Mouse (Mus musculus): ENCODE results near the gene Kremen1. TPM values are rescaled to one million over a fixed set of nuclear protein-coding genes. Genes with fewer than 3 reads are reported as not detected.

Kremen1 gene
- total RNA-seq, 2 experiments from 2014 or later, result 69.3 to 74.4 TPM

DNA sequence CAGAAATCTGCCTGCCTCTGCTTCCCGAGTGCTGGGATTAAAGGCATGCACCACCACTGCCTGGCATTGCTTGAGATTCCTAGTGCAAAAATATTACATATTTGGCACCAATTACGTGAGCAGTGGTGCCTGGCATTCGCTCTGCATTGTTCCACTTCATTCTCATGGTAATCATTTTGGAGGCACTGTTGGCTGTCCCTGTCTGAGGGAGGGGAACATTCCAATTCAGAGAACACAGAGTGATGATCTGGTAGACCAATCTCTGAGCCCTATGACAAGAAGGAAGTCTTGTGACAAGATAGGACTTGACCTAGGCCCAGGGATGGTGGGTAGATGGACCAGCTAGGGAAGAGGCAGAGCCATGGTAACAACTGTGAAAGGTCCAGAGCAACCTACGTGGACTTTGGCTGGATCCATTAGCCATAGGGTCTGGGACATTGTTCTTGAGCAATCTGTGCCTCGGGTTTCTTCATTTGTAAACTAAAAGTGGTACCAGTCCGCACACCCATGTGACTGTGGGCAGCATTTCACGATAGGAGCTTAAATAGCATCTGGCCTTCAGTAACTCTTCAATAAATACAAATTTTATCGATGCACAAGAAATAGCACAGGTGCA, 8.6 kb upstream of the Kremen1 start:
- no peak for DNase-seq

DNA sequence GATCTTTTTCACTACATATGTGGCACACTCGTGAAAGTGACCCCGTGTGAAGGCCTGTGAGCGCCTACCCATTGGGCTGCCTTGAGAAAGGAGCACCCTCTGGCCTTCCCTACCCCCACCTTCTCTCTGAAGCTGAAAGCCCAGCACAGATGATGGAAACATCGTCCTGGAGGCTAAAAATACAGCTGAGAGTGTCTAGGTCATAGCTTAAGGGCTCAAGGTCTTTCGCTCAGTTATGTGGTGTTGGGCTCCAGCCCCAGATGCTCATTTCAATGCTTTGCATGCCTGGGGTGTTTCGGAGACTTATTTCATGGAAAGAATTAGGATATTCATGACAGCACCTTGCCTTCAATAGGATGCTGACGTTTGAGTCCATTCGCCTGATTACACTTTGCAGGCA, 4.4 kb upstream of the Kremen1 start:
- no peak for DNase-seq

DNA sequence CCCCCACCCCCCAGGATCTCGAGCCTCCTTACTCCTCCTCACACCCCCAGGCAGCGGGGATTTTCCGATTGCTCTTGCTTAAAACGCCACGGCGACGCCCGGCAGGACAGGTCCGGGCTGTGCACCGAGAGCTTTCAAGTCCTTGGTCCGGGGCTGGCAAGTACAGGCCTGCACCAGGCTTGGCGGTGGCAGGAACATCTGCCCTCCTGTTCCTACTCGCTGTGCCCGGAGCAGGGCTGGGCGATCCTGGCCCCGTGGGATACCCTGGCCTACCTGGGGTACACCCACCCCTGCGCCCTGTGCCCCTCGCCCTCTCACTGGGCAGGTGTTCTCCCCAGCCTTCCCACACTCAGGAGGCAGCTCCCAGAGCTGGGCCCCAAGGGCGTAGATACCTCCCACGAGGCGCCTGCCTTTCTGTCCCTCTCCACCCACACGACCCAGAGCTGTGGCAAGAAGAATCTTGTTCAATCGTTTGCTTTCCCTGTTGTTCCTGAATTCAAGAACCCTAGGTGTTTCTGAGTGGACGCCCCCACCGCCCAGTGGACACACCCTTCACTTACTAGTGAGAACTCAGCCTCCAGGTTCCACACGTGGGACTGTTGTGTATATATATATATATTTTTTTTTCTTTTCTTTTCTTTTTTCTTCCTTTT, 1.8 kb upstream of the Kremen1 start:
- no peak for DNase-seq

- peak; percentile 58 for DNase-seq
Measured at GRCm38 (mm10) chr11:5260942-5261459, 357 bp downstream of the Kremen1 start.

DNA sequence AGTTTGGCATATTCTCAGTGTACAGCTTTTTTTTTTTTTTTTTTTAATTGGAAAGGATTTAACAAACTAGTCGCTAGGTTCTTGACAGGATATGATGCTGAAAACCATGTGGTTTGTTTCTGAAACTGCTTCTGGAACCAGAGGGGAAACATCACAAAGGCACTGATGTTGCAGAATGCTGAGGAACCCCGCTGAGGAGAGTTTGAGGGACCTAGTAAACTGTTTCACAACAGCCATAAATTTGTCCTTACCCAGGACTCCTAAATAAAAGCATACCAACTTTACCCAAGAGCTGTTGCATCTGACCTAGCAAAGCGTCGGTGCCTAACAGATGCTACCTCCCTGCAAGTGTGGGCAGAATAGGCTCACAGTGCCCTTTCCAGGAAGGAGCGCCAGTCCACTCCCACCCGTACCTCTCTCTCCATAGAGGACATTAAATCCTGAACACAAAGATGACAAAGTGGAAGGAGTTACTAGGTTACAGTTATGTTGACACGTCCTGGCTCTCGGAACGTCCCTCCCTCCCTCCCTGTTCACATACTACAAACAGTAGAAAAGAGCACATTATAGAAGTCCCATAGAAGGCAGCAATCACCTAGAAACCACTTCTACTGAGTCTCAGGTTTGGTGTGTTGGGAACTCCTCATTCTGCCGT, 1.3 kb downstream of the Kremen1 start:
- DNase-seq, result no peak

DNA sequence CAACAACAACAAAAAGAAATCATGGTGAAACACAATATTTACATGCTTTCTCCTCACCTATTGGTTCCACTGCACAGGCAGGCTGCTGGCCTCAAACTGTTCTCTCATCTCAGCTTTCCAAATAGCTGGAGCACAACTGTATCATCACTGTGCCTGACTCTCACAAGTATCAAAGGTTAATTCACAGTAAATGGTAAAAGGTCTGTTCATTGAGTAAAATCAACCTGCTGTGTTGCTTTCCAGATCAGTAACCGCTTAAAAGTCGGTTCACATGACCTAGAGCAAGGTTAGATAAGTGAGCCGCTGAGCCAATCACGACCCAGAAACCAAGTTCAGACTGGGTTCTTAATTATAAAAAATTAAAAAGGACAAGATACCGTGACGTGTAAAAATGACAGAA, 3.3 kb downstream of the Kremen1 start:
- DNase-seq, result no peak

DNA sequence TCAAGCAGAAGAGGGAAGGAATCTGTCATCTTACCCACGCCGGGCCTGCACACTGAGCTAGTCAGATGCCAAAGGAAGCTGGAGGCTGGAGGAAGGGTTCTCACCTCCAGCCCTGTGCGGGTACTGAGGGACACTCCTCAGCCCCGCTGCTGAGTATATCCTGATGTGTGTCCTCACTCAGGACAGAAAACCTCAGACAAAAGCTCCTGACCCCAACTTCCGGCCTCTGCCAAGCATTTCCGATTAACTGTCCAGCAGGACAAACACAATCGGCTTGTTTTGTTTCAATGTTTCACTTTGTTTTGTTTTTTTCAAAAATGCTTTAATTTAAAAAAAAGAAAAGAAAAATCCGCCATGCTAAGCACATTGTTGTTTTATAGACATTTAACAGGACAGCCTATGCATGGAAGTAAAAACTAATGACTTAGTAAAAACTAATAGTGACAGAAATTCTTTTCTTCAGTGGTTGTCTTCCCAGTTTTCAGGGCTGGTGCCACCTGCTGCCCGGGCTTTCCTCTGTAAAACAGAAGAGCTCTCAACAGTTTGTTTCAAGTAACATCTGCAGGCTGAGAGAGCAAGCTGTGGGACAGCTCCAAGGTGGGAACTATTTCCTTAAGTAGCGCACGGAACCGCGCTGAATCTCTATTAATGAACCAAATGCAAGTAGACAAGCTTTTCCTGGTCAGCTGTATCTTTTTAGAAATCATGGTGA, 4.1 kb downstream of the Kremen1 start:
- DNase-seq, result no peak

DNA sequence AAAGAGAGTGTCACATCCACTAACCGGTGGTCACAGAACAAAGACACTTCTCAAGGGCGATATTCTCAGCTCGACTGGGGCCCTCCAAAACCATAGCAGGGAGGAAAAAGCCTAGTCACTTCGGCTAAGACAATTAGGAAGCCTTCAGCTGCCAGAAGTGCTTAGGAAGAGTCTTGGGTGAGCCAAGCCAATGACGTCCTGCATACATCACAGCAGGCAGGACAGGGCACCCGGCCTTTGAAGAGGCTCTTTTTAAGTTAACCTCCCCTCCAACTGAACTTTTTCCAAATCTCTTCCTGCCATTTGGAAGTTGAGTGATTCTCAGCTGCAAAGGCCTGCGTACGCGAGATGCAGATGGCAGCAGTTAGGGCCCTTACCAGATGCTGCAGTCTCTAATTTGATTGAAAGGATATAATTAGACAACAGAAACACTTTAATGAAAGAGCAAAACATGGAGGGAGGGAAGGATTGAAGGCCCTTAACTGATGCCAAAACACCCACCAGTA, 5.8 kb downstream of the Kremen1 start:
- DNase-seq, result no peak

DNA sequence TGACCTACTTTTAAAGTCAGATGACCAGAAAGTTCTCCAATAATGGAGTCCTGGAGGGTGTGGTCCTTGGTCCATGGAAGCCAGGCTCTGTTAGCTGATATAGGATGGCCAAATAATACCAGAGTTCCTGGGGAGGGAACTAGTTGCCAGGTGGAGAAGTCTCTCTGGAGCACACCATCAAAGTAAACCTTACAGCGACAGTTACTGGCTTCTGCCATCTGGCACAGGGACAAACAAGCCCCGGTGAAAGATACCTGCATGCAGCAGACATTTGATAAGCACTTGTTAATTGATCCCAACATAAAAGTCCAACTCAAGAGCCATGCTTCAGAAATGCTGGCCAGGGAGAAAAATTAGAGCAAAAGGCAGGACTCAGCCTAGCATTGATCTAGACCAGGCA, 7.3 kb downstream of the Kremen1 start:
- DNase-seq, result no peak

- no peak for DNase-seq
Measured at GRCm38 (mm10) chr11:5253528-5253927, 7.8 kb downstream of the Kremen1 start.

DNA sequence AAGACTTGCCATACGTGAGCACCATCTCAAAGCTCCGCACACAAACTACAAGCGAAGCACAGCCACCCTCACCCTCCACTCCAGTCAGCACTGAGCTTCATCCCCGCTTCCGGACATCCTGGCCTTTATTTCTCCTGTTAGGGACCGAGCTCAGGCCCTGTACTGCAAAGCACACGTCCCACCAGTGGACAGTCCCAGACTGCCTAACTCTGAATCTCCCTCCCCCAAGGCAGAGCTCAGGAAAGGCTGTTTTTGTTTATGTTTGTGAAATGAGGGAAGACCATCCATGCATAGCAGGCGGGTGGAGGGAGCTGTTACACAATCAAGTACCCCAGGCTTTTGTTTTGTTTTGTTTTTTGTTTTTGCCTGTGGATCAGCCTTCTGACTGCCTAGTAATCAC, 8.6 kb downstream of the Kremen1 start:
- DNase-seq, result no peak

GRCm38 (mm10) chr11:5251112-5251511, 10.2 kb downstream of the Kremen1 start:
- no peak for DNase-seq

GRCm38 (mm10) chr11:5248200-5248599, 13.2 kb downstream of the Kremen1 start:
- DNase-seq, result no peak

DNA sequence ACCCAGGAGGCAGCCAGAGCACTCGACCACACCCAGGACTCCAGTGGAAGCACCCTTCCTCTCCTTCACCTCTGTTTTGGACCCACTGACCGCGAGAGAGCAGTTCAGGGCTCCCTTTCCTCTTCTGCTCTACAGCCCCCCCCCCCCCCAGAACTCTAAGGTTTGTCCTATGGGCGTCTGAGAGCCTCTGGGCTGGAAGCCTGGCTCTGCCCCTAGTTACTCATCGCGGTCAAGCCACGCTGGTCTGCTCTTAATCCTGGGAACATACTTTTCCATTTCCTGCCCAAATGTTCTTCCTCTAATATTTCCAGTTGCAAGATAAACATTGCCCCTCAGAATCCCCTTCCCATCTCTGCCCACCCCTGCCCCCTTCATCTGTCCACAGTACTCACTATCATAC, 15.9 kb downstream of the Kremen1 start:
- no peak for DNase-seq

DNA sequence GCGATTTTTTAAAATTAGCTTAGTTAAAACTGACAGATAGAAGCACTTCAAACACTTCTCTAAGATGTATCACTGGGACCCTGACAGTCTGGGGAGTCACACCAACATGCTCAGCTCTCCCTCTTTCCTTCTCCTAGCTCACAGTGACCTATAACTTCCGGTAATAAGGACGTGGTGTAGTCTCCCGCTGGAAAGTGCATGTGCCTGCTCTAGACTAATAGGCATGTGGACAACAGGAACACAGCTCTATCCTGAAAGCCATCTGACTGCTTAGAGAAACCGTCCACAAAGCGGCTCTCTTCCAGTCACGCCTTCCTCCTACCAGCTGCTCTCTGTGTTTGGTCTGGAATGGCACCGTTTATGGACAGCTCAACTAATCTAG, 16.6 kb downstream of the Kremen1 start:
- no peak for DNase-seq

DNA sequence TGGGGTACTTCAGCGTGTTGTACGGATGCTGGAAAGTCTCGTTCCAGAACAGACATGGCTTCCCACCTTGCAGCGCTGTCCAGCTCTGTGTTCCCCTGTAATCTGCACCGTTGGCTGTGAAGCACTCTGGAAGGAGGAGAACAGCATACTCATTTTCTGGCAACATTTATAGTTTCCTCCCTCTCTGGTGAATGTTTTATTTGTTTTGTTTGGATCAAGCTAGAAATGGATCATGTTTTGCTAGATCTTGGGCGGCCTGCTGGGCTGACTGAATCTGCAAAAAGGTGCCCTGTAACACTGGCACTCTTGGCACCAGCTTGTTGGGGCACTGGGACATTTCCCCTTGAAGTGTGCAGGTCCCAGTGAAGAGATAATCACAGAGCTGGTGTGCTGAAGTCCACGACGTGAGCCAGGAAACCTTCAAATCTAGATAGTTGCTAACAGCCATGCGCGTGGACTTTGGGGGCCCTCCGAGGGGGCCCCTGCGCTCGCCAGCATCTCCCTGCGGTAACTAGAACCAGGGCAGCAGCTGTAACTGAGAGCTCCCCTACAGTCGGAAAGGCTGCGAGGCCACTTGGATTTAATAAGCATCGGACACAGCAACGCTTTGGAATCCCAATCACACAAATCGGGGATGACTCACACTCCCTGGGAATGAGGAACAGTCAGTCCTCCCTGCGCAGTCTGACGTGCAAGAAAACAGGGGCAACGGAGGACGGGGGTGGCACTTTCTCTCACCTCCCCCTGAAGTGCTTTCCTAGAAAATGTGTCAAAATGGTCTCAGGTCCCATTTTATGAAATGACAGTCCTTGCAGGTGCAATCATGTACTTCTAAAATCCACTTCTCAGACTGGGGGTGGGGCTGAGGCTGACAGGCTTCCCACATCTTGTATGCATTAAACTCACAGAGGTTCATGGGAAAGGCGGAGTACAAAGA, 17.3 kb downstream of the Kremen1 start:
- peak; percentile 38 for DNase-seq

GRCm38 (mm10) chr11:5243208-5243607, 18.1 kb downstream of the Kremen1 start:
- no peak for DNase-seq

DNA sequence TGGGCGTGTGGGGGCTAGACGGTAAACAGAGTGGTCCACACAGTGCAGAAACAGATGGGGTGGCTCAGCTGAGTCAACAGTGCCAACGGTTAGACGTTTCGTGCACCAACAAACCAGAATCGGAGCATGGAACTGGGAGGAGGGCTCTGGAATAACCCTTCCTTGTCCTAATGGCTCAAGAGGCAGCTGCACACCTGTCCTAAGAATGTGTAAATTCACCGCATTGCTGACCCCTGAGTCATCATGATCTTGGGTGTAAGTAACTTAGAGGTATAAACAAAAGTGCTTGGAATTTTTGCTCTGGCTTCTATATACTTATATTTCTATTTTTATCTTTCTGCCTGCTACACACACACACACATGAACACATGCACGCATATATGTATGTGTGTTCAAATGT, 19.2 kb downstream of the Kremen1 start:
- DNase-seq, result no peak

DNA sequence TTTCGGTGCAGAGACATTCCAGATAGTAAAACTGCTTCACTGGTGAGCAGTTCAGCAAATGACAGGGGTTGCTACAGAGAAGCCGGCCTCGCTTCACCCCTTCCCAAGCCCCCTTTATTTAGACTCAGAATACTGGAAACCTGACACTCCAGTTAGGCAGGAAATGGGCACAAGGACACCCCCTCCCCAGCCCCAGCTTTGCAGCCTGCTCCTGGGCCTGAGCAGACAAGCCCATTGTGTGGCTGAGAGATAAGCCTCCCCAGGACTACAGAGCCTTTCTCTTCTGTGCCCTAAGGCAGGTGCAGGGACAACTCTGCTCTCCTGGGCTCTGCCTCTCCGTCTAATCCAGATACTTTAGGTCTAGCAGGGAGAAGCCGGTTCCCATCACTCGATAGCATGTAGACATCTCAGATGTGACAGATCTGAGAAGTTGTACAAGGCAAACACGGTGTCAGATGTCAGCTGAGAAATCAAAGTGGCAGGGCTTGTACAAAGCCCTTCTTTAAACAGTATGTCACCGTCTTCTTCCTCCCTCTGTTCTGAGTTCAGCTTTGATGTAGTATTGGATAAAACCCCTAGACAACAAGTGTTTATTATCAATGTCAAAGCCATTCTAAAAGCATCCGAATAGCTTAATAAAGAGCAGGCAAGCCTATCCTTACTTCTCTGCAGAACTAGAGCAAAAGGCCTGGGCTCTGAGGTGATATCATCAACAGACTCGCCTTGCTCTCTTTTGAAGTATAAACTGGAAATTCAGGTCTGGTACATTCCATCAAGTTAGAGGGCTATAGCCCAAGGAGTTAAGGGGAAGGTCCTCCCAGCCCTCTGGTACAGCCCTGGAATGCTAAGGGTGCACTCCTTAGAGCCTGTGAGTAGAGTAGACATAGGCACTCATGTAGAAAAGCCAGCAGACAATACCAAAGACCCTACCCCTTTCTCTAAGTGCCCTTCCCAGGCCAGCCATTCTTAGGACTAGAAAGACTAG, 21.4 kb downstream of the Kremen1 start:
- DNase-seq, result no peak

GRCm38 (mm10) chr11:5219910-5220447, 41.4 kb downstream of the Kremen1 start:
- no peak for DNase-seq

Data from gastrocnemius, postnatal 10 days (tissue).